ENCODE assay signal across 21 mouse cellular contexts in genomic region chr14:18641656-18642055, GRCm38 (mm10).
A peak's percentile ranks its signal among the peaks of the same experiment; 100 is the strongest.
DNase-seq lines count a peak whose midpoint lies in the region; ATAC-seq and TF ChIP-seq lines count a peak whose summit lies in the region.
"Had no signal": no experiment of that assay in that cellular context is flagged by ENCODE, and none has a peak within 500 bp of the region (broad histone marks: within the 10 kb centered on the region; RNA-seq: fewer than 3 reads in every experiment).

No protein-coding gene starts in this region.

- no peaks in the 10 kb centered on the region for H3K27me3 ChIP-seq in kidney, embryonic 16.5 days (ENCODE audit: insufficient read depth, low read length)
- H3K27me3 ChIP-seq in lung, embryonic 14.5 days (ENCODE audit: insufficient read depth, low read length), result no peaks in the 10 kb centered on the region
- H3K27me3 ChIP-seq: embryonic facial prominence, embryonic 12.5 days; forebrain, embryonic 13.5 days; forebrain, embryonic 15.5 days; Patski had no signal

- H3K9ac ChIP-seq in kidney, embryonic 16.5 days (replicated peaks; ENCODE audit: low read length), result no peak overlapping the region
- no peak overlapping the region for H3K9ac ChIP-seq in lung, embryonic 14.5 days
- H3K9ac ChIP-seq: embryonic facial prominence, embryonic 12.5 days; forebrain, embryonic 13.5 days; forebrain, embryonic 15.5 days had no signal

- H3K36me3 ChIP-seq in kidney, embryonic 16.5 days (ENCODE audit: insufficient read depth, low read length), result no peaks in the 10 kb centered on the region
- no peaks in the 10 kb centered on the region for H3K36me3 ChIP-seq in lung, embryonic 14.5 days (ENCODE audit: insufficient read depth)
- H3K36me3 ChIP-seq: embryonic facial prominence, embryonic 10.5 days; embryonic facial prominence, embryonic 12.5 days; forebrain, embryonic 15.5 days had no signal

- no peak overlapping the region for H3K27ac ChIP-seq in kidney, embryonic 16.5 days (ENCODE audit: low read length)
- H3K27ac ChIP-seq in lung, embryonic 14.5 days (ENCODE audit: low read depth), result no peak overlapping the region
- H3K27ac ChIP-seq: embryonic facial prominence, embryonic 10.5 days; embryonic facial prominence, embryonic 12.5 days; forebrain, embryonic 13.5 days; forebrain, embryonic 15.5 days had no signal

- H3K9me3 ChIP-seq in kidney, embryonic 16.5 days (ENCODE audit: low read length), result no peaks in the 10 kb centered on the region
- no peaks in the 10 kb centered on the region for H3K9me3 ChIP-seq in lung, embryonic 14.5 days (ENCODE audit: low read depth, low read length)
- H3K9me3 ChIP-seq: embryonic facial prominence, embryonic 12.5 days; forebrain, embryonic 13.5 days; forebrain, embryonic 15.5 days had no signal

- H3K4me3 ChIP-seq in kidney, embryonic 16.5 days (ENCODE audit: low read length), result no peak overlapping the region
- H3K4me3 ChIP-seq in lung, embryonic 14.5 days (ENCODE audit: low read depth, low read length), result no peak overlapping the region
- H3K4me3 ChIP-seq: embryonic facial prominence, embryonic 10.5 days; embryonic facial prominence, embryonic 12.5 days; forebrain, embryonic 13.5 days; forebrain, embryonic 15.5 days had no signal

- DNase-seq in kidney, adult 9 months, result peak; percentile 40
- DNase-seq in kidney, postnatal 25 days, result no peak
- peak; percentile 23 for DNase-seq in kidney, postnatal 14 days
- DNase-seq in lung, embryonic 14.5 days, result peak; percentile 3
- no peak for DNase-seq in lung, postnatal 10 days
- no peak for DNase-seq in layer of hippocampus, adult 9-10 months (ENCODE audit: low spot score)
- DNase-seq: adrenal gland, adult 8-10 months; adrenal gland, postnatal 14 days; adrenal gland, postnatal 36 days; cerebellum, adult 11-12 months; cerebellum, adult 2 months; cerebellum, adult 9-10 months; cerebellum, postnatal 10 days; cerebellum, postnatal 25 days had no signal

- TF ChIP-seq CTCF in lung, embryonic 14.5 days (IDR thresholded peaks at IDR 0.05; ENCODE audit: low read depth), result no peak

- WGBS in kidney, embryonic 16.5 days, result 45% methylated on average over 4 of the region's 4 CpGs
- 82% methylated on average over 4 of the region's 4 CpGs for WGBS in lung, embryonic 14.5 days

- ATAC-seq in kidney, embryonic 16.5 days (ENCODE audit: low FRiP score, low TSS enrichment), result no peak
- no peak for ATAC-seq in lung, embryonic 14.5 days (ENCODE audit: insufficient read depth)
- ATAC-seq: activated CD4-positive, CD25-positive, alpha-beta regulatory T cell, adult 4 months; forebrain, embryonic 13.5 days; forebrain, embryonic 15.5 days; Patski had no signal

- H3K4me1 ChIP-seq in kidney, embryonic 16.5 days (ENCODE audit: insufficient read depth, low read length), result no peaks in the 10 kb centered on the region
- no peaks in the 10 kb centered on the region for H3K4me1 ChIP-seq in lung, embryonic 14.5 days (ENCODE audit: insufficient read depth)
- H3K4me1 ChIP-seq: embryonic facial prominence, embryonic 10.5 days; embryonic facial prominence, embryonic 12.5 days; forebrain, embryonic 13.5 days; forebrain, embryonic 15.5 days had no signal

- no peak overlapping the region for H3K4me2 ChIP-seq in kidney, embryonic 16.5 days (replicated peaks; ENCODE audit: low read depth, low read length)
- H3K4me2 ChIP-seq in lung, embryonic 14.5 days, result no peak overlapping the region
- H3K4me2 ChIP-seq: embryonic facial prominence, embryonic 12.5 days; forebrain, embryonic 13.5 days; forebrain, embryonic 15.5 days had no signal

Comparison
In these comparisons a context has a peak if more than half of its experiments do, and no peak if none do; other contexts are left out.
1. DNase-seq: peak in kidney, adult 9 months (single experiment), kidney, postnatal 14 days (single experiment) and lung, embryonic 14.5 days (single experiment); none in kidney, postnatal 25 days (0 of 2), lung, postnatal 10 days (single experiment) and layer of hippocampus, adult 9-10 months (single experiment).